Mouse (Mus musculus) cerebellum, adult 2 months (tissue): ENCODE data around the gene Ap4m1.
A peak's percentile ranks its signal among the peaks of the same experiment; 100 is the strongest.

Experiments used
- CTCF ChIP-seq: fragments of 200-500 bp; IDR thresholded peaks from 2 replicates; pipeline ENCODE4 v1.5.1; 2011; ENCODE audit warnings: low read depth, mild to moderate bottlenecking, control low read depth, low read length, moderate library complexity, borderline replicate concordance; ENCODE audit not compliant: insufficient read depth
- POLR2A ChIP-seq: fragments of 200-500 bp; IDR thresholded peaks from 2 replicates; pipeline ENCODE4 v1.6.1; 2011; ENCODE audit warnings: low read length, control low read depth, borderline replicate concordance; ENCODE audit not compliant: insufficient read depth

- peak; percentile 89 for TF ChIP-seq CTCF
- TF ChIP-seq POLR2A = peak; percentile 69; the same call in 1 of the 2 replicates
These were observed 16.3 kb upstream of the Ap4m1 start, which contains the start of gene Zfp113 for GRCm38 (mm10) chr5:138155443-138155976.
